Mouse (Mus musculus) forebrain, embryonic 15.5 days (tissue): ENCODE measurements around the gene Zmynd19. TPM values are rescaled to one million over a fixed set of nuclear protein-coding genes. Genes with fewer than 3 reads are reported as not detected.

Experiments
- ATAC-seq: fragments of 200-750 bp; cut with Nextera tagmentation; replicated peaks from 2 replicates; pipeline ENCODE4 v1.8.0; 2017; ENCODE audit warnings: mild to moderate bottlenecking, moderate TSS enrichment, moderate library complexity
- H3K27ac ChIP-seq: fragments of 300-500 bp; sonication (generic); replicated peaks from 2 replicates; pipeline ENCODE4 v1.5.1; 2015; ENCODE audit warnings: mild to moderate bottlenecking, inconsistent platforms
- H3K27me3 ChIP-seq: fragments of 300-500 bp; sonication (generic); 2 replicates; pipeline ENCODE4 v1.6.1; 2015; ENCODE audit warnings: inconsistent platforms
- H3K36me3 ChIP-seq: fragments of 300-500 bp; sonication (generic); 2 replicates; pipeline ENCODE4 v1.6.1; 2015; ENCODE audit warnings: mild to moderate bottlenecking, inconsistent platforms
- H3K4me1 ChIP-seq: fragments of 300-500 bp; sonication (generic); 2 replicates; pipeline ENCODE4 v1.6.1; 2015; ENCODE audit warnings: inconsistent platforms
- H3K4me2 ChIP-seq: fragments of 300-500 bp; sonication (generic); replicated peaks from 2 replicates; pipeline ENCODE4 v1.6.1; 2015; ENCODE audit warnings: mild to moderate bottlenecking, inconsistent platforms
- H3K4me3 ChIP-seq: fragments of 300-500 bp; sonication (generic); 2 replicates; pipeline ENCODE4 v1.5.1; 2015; ENCODE audit warnings: mild to moderate bottlenecking, inconsistent platforms
- H3K9ac ChIP-seq: fragments of 300-500 bp; sonication (generic); replicated peaks from 2 replicates; pipeline ENCODE4 v1.6.1; 2015; ENCODE audit warnings: mild to moderate bottlenecking, inconsistent platforms
- H3K9me3 ChIP-seq: fragments of 300-500 bp; sonication (generic); 2 replicates; pipeline ENCODE4 v1.6.1; 2016; ENCODE audit warnings: inconsistent platforms
- WGBS: fragments of 180-500 bp; shearing (Covaris S2); methylation state at CpG from one replicate; pipeline ENCODE4 v1.1.7; 2015; ENCODE audit warnings: mixed read lengths; 5-methylcytosine and 5-hydroxymethylcytosine counted together
- polyA plus RNA-seq: library from polyadenylated mRNA; unstranded; fragments of >200 nt; fragmentation: Nextera tagmentation; extraction: Ambion mirVana; gene quantifications from 2 replicates; pipeline ENCODE4 v1.2.1, GENCODE M21; 2015

Zmynd19 gene
- 21.5 and 22.6 TPM in 2 replicates for polyA plus RNA-seq

DNA sequence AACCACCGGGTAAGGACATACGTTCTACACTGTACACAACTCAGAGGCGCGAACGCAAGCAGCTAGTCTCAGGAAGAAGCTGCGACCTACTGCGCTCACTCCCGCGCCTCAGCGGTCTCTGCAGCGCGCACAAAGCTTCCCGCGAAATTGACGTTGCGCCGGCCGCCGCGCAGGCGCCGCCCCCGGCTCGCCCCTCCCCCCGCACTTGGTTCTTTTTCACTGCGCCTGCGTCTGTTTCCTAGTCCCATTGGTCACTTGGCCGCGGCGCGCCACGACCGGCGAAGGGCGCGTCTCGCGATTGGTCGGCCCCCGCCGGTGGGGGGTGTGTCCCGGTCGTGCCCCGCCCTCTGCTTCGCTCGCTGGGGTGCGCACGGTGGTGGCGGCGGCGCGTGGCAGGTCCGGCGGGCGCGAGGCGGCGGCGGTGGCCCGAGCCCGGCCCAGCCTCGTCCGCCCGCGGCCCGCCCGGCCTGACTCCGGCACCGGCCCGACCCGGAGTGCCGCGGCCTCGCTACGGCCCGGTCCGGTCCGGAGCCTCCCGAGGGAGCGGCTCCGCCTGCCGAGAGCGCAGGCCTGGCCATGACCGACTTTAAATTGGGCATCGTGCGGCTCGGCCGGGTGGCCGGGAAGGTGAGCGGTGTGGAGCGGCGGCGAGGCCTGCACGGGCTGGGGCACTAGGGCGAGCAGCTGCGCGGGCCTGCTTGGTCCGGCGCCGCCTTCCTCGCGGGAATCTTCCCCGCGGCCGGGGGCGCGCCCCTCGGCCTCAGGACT lies at the start of gene Zmynd19:
Gene Zmynd19 (plus strand): TSS at position 372 of the 768 bp plus-strand sequence.
- peaks cover 18% of the 10 kb centered on the region for H3K4me1 ChIP-seq
- peak within 1 kb of the TSS; percentile 46 for H3K27ac ChIP-seq
- no peaks in the 10 kb centered on the region for H3K27me3 ChIP-seq
- H3K4me2 ChIP-seq, result peak within 1 kb of the TSS; percentile 93
- WGBS, result under 1% methylated on average over 85 of the region's 108 CpGs
- no peaks in the 10 kb centered on the region for H3K9me3 ChIP-seq
- peak within 1 kb of the TSS; percentile 95 for H3K4me3 ChIP-seq
- peak within 1 kb of the TSS; percentile 84 for H3K9ac ChIP-seq
- peaks cover 28% of the 10 kb centered on the region for H3K36me3 ChIP-seq
- ATAC-seq, result peak; percentile 98

DNA sequence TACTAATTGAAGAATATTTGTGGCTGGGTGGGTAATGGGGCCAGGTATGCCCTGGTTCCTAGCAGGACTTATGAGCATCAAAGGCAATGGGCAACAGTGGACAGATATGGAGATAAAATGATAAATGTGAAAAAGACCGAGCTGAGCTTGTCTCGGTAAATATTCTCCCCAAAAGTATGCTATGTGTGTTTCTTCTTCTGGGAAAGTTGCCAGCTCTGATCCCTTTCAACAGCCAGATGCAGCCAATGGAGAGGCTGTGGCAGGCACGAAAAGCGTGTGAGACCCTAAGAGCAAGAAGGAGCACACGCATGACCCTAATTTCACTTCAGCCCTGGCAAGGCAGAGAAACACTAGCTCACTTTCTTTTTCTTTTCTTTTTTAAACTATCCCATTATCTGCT lies 48.5 kb upstream of the Zmynd19 start:
- Histone ChIP-seq H3K4me2 (no peak overlapping the region), H3K27me3 (no peaks in the 10 kb centered on the region), H3K4me3 (no peak overlapping the region), H3K9me3 (no peaks in the 10 kb centered on the region), H3K4me1 (peaks cover 37% of the 10 kb centered on the region), H3K9ac (no peak overlapping the region), H3K36me3 (0 out of 2 replicates have a peak, but pooled peaks cover 2% of the 10 kb centered on the region), H3K27ac (0 out of 2 replicates have a peak overlapping the region, but pooled peaks have one; percentile 34)
- 27% methylated on average over 5 of the region's 5 CpGs for WGBS
- ATAC-seq, result no peak

DNA sequence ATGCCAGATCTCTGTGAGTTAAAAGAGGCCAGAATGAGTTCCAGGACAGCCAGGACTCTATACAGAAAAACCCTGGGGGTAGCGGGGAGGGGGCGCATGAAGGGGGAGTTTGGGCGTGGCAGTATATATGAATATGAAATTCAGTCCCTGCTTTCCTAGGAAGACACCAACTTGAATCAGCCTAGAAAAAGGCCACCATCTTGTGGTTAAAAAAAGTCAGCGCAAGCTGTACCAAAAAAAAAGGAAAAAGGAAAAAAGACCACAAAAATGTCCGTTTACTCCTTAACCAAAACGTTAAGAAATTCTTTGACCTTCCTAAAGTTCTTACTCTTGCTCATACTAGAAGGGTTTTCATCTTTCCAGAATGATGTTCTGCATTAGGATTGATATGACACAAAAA lies 46.6 kb upstream of the Zmynd19 start:
- Histone ChIP-seq H3K4me3 (no peak overlapping the region), H3K4me1 (peaks cover 45% of the 10 kb centered on the region), H3K27ac (no peak overlapping the region), H3K36me3 (0 out of 2 replicates have a peak, but pooled peaks cover 2% of the 10 kb centered on the region), H3K27me3 (no peaks in the 10 kb centered on the region), H3K9ac (no peak overlapping the region), H3K4me2 (no peak overlapping the region), H3K9me3 (no peaks in the 10 kb centered on the region)
- no peak for ATAC-seq
- 87% methylated on average over 6 of the region's 6 CpGs for WGBS

DNA sequence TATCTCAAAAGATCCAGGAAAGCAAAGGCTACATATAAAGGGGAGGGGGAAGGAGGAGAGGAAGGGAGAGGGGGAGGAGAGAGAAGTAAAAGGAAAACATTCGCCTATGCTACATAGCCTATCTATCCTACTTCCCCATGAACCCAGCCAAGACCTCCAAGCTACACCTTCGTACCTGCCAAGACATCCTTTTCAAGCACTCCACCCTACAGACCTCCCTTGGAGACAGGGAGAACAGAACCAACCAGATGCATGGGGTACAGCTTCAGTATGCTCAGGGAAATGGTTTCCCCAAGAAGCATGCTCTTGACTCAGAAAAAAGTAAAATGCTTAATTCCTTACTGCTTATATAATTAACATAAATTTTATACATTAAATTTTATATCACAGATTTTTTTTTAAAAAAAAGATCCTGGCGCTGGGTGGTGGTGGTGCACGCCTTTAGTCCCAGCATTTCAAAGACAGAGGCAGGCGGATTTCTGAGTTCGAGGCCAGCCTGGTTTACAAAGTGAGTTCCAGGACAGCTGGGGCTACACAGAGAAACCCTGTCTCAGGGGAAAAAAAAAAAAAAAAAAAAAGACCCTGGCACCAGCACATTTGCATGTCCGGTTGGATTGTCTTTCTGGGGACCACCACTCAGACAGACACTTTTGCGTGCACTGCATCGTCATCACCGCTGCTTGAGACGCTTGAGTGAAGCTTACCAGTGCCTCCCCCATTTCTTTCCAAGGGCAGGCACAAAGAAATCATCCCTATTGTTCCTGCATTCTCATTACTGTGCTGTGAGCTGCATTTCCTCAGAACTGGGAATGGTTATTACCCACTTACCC lies 44.6 kb upstream of the Zmynd19 start:
- Histone ChIP-seq H3K27me3 (no peaks in the 10 kb centered on the region), H3K4me3 (0 out of 2 replicates have a peak overlapping the region, but pooled peaks have one; percentile 5), H3K4me1 (peaks cover 45% of the 10 kb centered on the region), H3K9me3 (no peaks in the 10 kb centered on the region), H3K27ac (peak overlapping the region; percentile 87), H3K4me2 (peak overlapping the region; percentile 19; the same call in 1 of the 2 replicates), H3K36me3 (no peaks in the 10 kb centered on the region), H3K9ac (no peak overlapping the region)
- 43% methylated on average over 11 of the region's 11 CpGs for WGBS
- peak; percentile 74 for ATAC-seq

DNA sequence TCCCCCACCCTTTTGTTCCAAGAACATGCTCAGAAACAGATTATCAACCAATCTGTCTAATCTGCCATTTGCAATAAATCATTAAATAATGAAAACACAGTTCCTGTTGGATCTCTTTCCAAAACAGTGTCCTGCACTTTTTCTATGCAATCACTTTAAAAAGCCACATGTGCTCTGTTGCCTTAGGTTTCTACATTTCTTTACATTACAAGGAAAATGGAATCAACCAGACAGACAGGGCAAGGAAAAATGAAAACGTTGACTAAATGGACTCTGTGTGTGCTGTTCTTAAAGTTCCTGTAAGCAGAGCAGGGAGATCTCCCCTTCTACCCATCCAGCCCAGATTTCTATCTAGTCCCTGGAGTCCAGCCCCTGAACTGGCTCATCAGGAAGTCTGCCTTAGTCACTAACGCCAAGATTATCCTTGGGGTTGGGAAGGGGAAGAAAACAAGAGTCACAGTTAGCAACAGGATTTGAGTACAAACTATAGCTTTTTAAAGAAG lies 43.9 kb upstream of the Zmynd19 start:
- peak overlapping the region; percentile 87 for H3K27ac ChIP-seq
- H3K4me3 ChIP-seq, result no peak overlapping the region
- peaks cover 44% of the 10 kb centered on the region for H3K4me1 ChIP-seq
- H3K36me3 ChIP-seq, result no peaks in the 10 kb centered on the region
- H3K9me3 ChIP-seq, result no peaks in the 10 kb centered on the region
- H3K27me3 ChIP-seq, result no peaks in the 10 kb centered on the region
- 4% methylated on average over 2 of the region's 2 CpGs for WGBS
- H3K9ac ChIP-seq, result no peak overlapping the region
- H3K4me2 ChIP-seq, result peak overlapping the region; percentile 19; the same call in 1 of the 2 replicates
- ATAC-seq, result peak; percentile 18; the same call in 1 of the 2 replicates

DNA sequence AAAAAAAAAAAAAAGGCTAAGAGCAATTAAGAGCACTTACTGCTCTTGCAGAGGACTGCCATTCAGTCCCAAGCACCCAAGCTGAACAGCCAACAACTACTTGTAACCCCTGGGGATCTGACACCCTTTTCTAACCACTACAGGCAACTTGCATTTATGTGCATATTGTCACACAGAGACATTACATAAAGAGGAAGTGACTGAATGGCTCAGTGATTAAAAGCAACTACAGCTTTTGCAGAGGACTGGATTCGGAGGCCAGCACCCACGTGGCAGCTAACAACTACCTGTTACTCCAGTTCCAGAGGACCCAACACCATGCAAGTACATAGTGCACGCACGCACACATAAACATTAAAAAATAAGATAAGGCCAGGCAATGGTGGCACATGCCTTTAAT lies 39.1 kb upstream of the Zmynd19 start:
- ATAC-seq, result no peak
- Histone ChIP-seq H3K27me3 (no peaks in the 10 kb centered on the region), H3K4me1 (peaks cover 13% of the 10 kb centered on the region), H3K36me3 (peaks cover 2% of the 10 kb centered on the region; the same call in 1 of the 2 replicates), H3K27ac (no peak overlapping the region), H3K4me2 (no peak overlapping the region), H3K9ac (no peak overlapping the region), H3K9me3 (no peaks in the 10 kb centered on the region), H3K4me3 (no peak overlapping the region)
- 96% methylated on average over 4 of the region's 4 CpGs for WGBS

DNA sequence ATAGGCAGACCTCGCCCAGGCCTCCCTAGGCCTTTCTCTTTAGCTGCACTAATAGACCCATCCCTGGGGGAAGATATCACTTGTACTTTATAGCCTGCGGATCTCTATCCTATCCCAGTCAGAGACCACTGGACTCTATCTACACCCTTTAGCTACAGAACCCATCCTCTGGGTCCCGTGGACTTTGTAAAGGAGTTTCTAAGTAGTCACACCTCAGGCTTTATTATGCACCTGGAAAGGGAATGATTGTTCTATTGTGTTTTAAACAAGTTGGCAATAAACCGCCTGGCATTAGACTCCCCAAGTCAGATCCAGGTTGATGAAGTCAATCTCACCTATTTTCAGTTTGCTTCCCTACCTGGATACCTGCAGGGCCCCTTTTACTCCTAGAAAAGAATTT lies 37.4 kb upstream of the Zmynd19 start:
- no peak overlapping the region for H3K9ac ChIP-seq
- no peak for ATAC-seq
- no peaks in the 10 kb centered on the region for H3K9me3 ChIP-seq
- H3K4me3 ChIP-seq, result no peak overlapping the region
- peaks cover 2% of the 10 kb centered on the region for H3K4me1 ChIP-seq
- H3K36me3 ChIP-seq, result peaks cover 2% of the 10 kb centered on the region; the same call in 1 of the 2 replicates
- no peaks in the 10 kb centered on the region for H3K27me3 ChIP-seq
- H3K27ac ChIP-seq, result no peak overlapping the region
- WGBS, result 95% methylated on average over 4 of the region's 4 CpGs
- no peak overlapping the region for H3K4me2 ChIP-seq

DNA sequence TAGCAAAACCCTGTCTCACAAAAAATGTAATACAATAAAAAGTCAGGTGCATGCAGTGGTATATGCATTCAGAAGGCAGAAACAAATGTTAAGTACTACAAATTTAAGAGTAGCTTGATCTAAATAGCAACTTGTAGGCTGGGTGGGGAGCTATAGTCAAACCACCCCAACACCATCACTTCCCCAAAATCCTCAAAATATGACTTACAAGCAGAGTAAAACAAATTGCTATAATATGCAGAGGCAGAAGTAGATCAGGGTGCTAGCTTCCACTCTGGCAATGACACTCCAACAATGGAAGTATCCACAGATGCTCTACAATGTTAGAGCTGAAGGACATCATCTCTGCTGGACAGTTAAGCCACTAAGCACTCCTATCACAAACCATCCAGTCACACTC lies 37.0 kb upstream of the Zmynd19 start:
- H3K27ac ChIP-seq, result no peak overlapping the region
- H3K36me3 ChIP-seq, result peaks cover 2% of the 10 kb centered on the region; the same call in 1 of the 2 replicates
- H3K9me3 ChIP-seq, result no peaks in the 10 kb centered on the region
- H3K9ac ChIP-seq, result no peak overlapping the region
- H3K27me3 ChIP-seq, result no peaks in the 10 kb centered on the region
- no peak for ATAC-seq
- H3K4me3 ChIP-seq, result no peak overlapping the region
- peaks cover 6% of the 10 kb centered on the region for H3K4me1 ChIP-seq
- H3K4me2 ChIP-seq, result no peak overlapping the region

DNA sequence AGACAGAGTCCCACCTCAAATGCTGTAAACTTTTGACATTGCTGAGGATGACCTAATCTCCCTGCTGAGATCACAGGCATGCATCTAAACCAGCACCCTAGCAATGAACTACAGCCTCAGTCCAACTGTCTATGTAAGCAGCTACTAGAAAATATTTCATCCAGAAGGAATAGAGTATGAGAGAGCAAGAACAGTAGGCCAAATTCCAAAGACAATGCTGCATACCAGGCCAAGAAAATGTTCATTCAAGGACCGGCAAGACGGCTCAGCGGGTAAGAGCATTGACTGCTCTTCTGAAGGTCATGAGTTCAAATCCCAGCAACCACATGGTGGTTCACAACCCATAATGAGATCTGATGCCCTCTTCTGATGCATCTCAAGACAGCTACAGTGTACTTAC lies 34.8 kb upstream of the Zmynd19 start:
- Histone ChIP-seq H3K27me3 (no peaks in the 10 kb centered on the region), H3K4me2 (no peak overlapping the region), H3K9ac (no peak overlapping the region), H3K27ac (no peak overlapping the region), H3K36me3 (peaks cover 2% of the 10 kb centered on the region; the same call in 1 of the 2 replicates), H3K4me1 (peaks cover 12% of the 10 kb centered on the region), H3K4me3 (no peak overlapping the region), H3K9me3 (no peaks in the 10 kb centered on the region)
- 88% methylated on average over 3 of the region's 3 CpGs for WGBS
- ATAC-seq, result no peak

DNA sequence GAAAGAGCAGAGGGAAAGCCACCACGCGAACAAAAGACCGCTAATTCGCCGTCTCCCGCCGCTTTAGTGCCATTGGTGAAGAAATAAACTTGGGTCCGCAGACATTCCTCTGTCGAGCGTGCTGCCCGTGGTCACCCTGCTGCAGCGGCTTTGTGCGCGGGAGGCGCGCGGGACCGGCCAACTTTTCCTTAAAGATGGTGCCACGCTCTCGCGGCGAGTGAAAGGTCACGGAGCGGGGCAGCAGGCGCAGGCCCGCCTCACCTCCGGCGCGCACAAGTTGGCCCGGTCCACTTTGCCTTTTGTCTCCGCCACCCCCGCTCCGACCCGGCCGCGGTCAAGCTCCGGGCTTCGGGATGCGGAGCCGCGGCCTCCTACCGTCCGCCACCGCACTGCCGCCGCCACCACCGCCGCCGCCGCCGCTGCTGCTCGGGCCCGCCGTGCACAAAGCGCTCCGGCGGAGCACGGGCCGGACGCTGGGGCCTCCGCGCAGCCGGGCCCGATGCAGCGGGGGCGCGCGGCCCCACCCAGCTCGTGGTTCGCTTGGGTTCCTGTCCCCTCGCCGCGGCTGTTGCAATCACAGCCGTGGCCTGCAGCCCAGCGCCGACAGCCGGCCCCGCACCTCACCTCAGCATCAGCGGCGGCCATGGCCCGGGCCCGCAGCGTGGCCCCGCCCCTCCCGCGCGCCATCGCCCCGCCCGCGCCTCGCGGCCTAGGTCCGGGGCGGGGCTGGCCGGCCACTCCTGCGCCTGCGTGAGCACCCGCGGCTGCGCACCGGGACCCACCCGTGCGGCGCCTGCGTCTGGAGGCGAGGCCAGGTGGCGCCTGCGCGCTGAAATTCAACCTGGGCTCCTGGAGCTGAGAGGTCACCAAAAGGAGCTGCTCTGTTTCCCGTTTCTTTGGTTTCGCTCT lies 30.4 kb upstream of the Zmynd19 start, which contains the start of gene Ehmt1:
Gene Ehmt1 (minus strand): TSS at position 685 of the 909 bp plus-strand sequence.
- Histone ChIP-seq H3K4me1 (peaks cover 12% of the 10 kb centered on the region), H3K4me2 (peak within 1 kb of the TSS; percentile 57), H3K36me3 (no peaks in the 10 kb centered on the region), H3K9ac (peak within 1 kb of the TSS; percentile 98), H3K4me3 (peak within 1 kb of the TSS; percentile 98), H3K9me3 (no peaks in the 10 kb centered on the region), H3K27me3 (no peaks in the 10 kb centered on the region), H3K27ac (peak within 1 kb of the TSS; percentile 98)
- peak; percentile 98 for ATAC-seq
- WGBS, result under 1% methylated on average over 112 of the region's 112 CpGs

DNA sequence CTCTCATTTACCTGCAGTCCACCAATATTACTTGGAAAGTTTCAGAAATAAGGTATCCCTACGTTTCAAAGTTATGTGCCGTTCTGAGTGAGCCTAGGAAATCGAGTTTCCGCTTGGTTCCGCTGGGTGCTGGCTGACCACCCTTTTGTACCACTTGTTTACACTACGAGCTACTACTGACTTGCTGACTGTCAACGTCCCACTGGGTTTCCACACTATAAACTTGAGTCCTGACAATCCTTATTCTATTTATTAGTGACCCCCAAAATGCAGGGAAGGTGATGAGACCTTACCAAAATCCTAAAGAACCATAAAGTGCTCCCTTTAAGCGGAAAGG lies 29.8 kb upstream of the Zmynd19 start:
- peak overlapping the region; percentile 98 for H3K9ac ChIP-seq
- H3K4me3 ChIP-seq, result peak overlapping the region; percentile 98
- WGBS, result 10% methylated on average over 8 of the region's 8 CpGs
- peak; percentile 51 for ATAC-seq
- H3K27me3 ChIP-seq, result no peaks in the 10 kb centered on the region
- H3K36me3 ChIP-seq, result no peaks in the 10 kb centered on the region
- H3K9me3 ChIP-seq, result no peaks in the 10 kb centered on the region
- peak overlapping the region; percentile 98 for H3K27ac ChIP-seq
- peaks cover 12% of the 10 kb centered on the region for H3K4me1 ChIP-seq
- H3K4me2 ChIP-seq, result peak overlapping the region; percentile 57
